Mouse (Mus musculus) liver, embryonic 14.5 days (tissue): Measurements from ENCODE around the gene Mlycd. TPM values are rescaled to one million over a fixed set of nuclear protein-coding genes. Genes with fewer than 3 reads are reported as not detected.
A peak's percentile ranks its signal among the peaks of the same experiment; 100 is the strongest.

ENCODE experiments used
- ATAC-seq: fragments of 200-750 bp; cut with Nextera tagmentation; 2 replicates; pipeline ENCODE4 v1.8.0; 2017; ENCODE audit warnings: moderate number of reproducible peaks, mild to moderate bottlenecking, moderate library complexity; ENCODE audit not compliant: insufficient read depth
- DNase-seq, 3 experiments: peaks; one replicate each; pipeline ENCODE4 v3.0.0-alpha.2; 2012 to 2013; ENCODE audit warnings: low read depth in 3 of 3, low spot score in 3 of 3
- H3K27ac ChIP-seq: fragments of 300-500 bp; sonication (generic); 2 replicates; pipeline ENCODE4 v1.5.1; 2014; ENCODE audit warnings: moderate library complexity, mild to moderate bottlenecking, control low read depth, inconsistent platforms
- H3K27me3 ChIP-seq: fragments of 300-500 bp; sonication (generic); 2 replicates; pipeline ENCODE4 v1.6.1; 2014; ENCODE audit warnings: mild to moderate bottlenecking, low read length, moderate library complexity; ENCODE audit not compliant: control insufficient read depth, insufficient read depth
- H3K36me3 ChIP-seq: fragments of 300-500 bp; sonication (generic); replicated peaks from 2 replicates; pipeline ENCODE4 v1.6.1; 2014; ENCODE audit warnings: low read depth; ENCODE audit not compliant: control insufficient read depth, insufficient read depth
- H3K4me1 ChIP-seq, 2 experiments: fragments of 200-500 bp in 1 of 2; fragments of 300-500 bp in 1 of 2; sonication (generic) in 1 of 2; replicated peaks; 2 replicates each; pipeline ENCODE4 v1.6.1; 2012 to 2014; ENCODE audit warnings: antibody characterized with exemption in 1 of 2, inconsistent platforms in 1 of 2, low read length in 1 of 2; ENCODE audit not compliant: control insufficient read depth in 2 of 2, insufficient read depth in 2 of 2
- H3K4me2 ChIP-seq: fragments of 300-500 bp; sonication (generic); 2 replicates; pipeline ENCODE4 v1.6.1; 2014; ENCODE audit warnings: low read depth, mild to moderate bottlenecking, control low read depth, moderate library complexity
- H3K4me3 ChIP-seq, 2 experiments: fragments of 200-500 bp in 1 of 2; fragments of 300-500 bp in 1 of 2; sonication (generic) in 1 of 2; 2 replicates each; pipeline ENCODE4 v1.5.1; 2012 to 2014; ENCODE audit warnings: low read depth in 2 of 2, low read length in 2 of 2, mild to moderate bottlenecking in 2 of 2, control low read depth in 1 of 2, inconsistent platforms in 1 of 2, moderate library complexity in 1 of 2; ENCODE audit not compliant: insufficient read depth in 1 of 2
- H3K9ac ChIP-seq: fragments of 300-500 bp; sonication (generic); replicated peaks from 2 replicates; pipeline ENCODE4 v1.6.1; 2014; ENCODE audit warnings: mild to moderate bottlenecking, control low read depth, moderate library complexity
- H3K9me3 ChIP-seq: fragments of 300-500 bp; sonication (generic); 2 replicates; pipeline ENCODE4 v1.6.1; 2016; ENCODE audit warnings: low read length, mixed read lengths; ENCODE audit not compliant: control insufficient read depth
- CTCF ChIP-seq: IDR thresholded peaks from 2 replicates; pipeline ENCODE4 v1.5.1; 2016; ENCODE audit warnings: antibody characterized with exemption, low read depth, control low read depth
- EP300 ChIP-seq: IDR thresholded peaks from 2 replicates; pipeline ENCODE4 v1.6.1; 2016; ENCODE audit warnings: antibody characterized with exemption, low read depth
- WGBS: fragments of 180-500 bp; shearing (Covaris S2); extraction: QIAGEN DNeasy Blood & Tissue Kit; methylation state at CpG from one replicate; pipeline ENCODE4 v1.1.7; 2014; ENCODE audit not compliant: insufficient replicate concordance; 5-methylcytosine and 5-hydroxymethylcytosine counted together
- polyA plus RNA-seq, 2 experiments: library from polyadenylated mRNA; depleted of rRNA in 1 of 2; stranded (reverse) in 1 of 2; unstranded in 1 of 2; fragments of >200 nt; fragmentation: Nextera tagmentation in 1 of 2; extraction: Ambion mirVana in 1 of 2; gene quantifications; 2 replicates each; pipeline versions ENCODE4 v1.2.1 to v1.2.3; 2012 to 2014

Mlycd gene
- polyA plus RNA-seq, 2 experiments = 6.0 to 8.1 TPM

DNA sequence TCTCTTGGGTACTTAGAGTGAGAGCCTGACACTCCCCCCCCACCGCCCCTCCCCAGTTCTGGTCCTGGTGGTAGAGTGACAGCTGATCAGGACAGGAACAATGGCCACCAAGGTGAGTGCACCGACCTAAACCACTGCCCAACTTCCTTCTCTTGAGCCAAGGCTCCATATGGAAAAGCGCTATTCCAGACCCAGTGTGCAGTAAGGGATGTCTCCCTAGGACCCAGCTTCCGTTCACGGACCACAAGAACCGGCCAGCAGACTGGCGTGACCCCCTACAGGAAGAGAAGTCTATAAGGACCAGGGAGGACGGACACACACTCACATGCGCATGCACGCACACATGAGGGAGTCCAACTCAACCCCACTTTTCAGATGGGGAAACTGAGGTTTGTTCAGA, 41.7 kb downstream of the Mlycd start:
- ATAC-seq (no peak; the same call in 1 of the 2 replicates), DNase-seq (no peak)
- no peaks in the 10 kb centered on the region for H3K36me3 ChIP-seq
- no peaks in the 10 kb centered on the region for H3K27me3 ChIP-seq
- H3K9me3 ChIP-seq = no peaks in the 10 kb centered on the region
- 56% methylated on average over 10 of the region's 10 CpGs for WGBS
- no peak overlapping the region for H3K9ac ChIP-seq
- H3K4me3 ChIP-seq = no peak overlapping the region
- H3K27ac ChIP-seq = no peak overlapping the region
- peaks cover 0 to 8% of the 10 kb centered on the region in 2 experiments; a peak in 2 of 4 replicates for H3K4me1 ChIP-seq
- TF ChIP-seq EP300 = no peak
- no peak for TF ChIP-seq CTCF
- H3K4me2 ChIP-seq = peak overlapping the region; percentile 39

DNA sequence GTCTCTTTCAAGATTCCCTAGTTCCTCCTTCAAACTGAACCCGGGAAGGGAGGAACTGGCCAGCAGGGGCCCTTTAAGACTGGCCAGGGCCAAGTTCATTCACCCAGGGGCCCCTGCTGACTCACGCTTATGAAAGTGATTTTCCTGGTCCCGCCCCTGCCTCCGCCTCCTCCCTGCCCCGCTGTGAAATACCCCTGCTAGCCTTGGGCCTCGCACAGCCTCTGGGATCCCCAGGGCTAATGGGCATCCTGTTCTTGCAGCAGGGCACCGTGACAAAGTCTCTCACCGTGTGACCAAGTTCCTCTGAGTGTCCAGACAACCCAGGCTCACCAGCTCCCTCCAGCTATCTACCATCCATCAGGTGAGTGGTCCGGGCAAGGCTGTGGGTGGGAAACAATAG, 42.3 kb downstream of the Mlycd start:
- no peaks in the 10 kb centered on the region for H3K27me3 ChIP-seq
- no peak for TF ChIP-seq CTCF
- TF ChIP-seq EP300 = no peak
- H3K4me1 ChIP-seq = peaks cover 0 to 8% of the 10 kb centered on the region in 2 experiments; a peak in 2 of 4 replicates
- 6% methylated on average over 9 of the region's 9 CpGs for WGBS
- H3K4me3 ChIP-seq = peak overlapping the region; percentile 50 to 58
- no peak overlapping the region for H3K9ac ChIP-seq
- peak overlapping the region; percentile 42; the same call in 1 of the 2 replicates for H3K4me2 ChIP-seq
- H3K27ac ChIP-seq = no peak overlapping the region
- no peaks in the 10 kb centered on the region for H3K9me3 ChIP-seq
- DNase-seq = no peak
- H3K36me3 ChIP-seq = no peaks in the 10 kb centered on the region
- ATAC-seq = peak; percentile 53

DNA sequence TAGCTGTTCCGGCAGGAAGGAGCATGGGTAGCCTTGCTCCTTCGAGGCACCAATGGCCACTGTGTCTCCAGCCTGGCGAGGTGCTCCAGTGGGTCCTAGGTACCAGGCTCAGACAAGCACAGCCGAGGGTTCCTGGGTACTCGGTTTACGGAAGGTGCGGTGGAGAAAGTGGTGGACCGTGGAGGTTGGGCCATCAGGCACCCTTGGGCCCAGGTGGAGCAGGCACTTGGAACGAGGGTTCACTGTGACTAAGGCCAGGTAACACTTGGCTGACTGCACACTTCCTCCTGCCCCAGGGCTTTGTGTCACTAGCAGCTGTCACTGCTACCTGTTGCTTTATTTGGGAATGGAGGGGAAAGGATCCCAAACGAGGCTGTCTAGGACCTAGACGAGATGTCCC, 42.8 kb downstream of the Mlycd start:
- Histone ChIP-seq H3K4me2 (peak overlapping the region; percentile 42), H3K4me3 (peak overlapping the region; percentile 50 to 58), H3K36me3 (no peaks in the 10 kb centered on the region), H3K27me3 (no peaks in the 10 kb centered on the region), H3K27ac (no peak overlapping the region), H3K9ac (no peak overlapping the region), H3K4me1 (peaks cover 0 to 8% of the 10 kb centered on the region in 2 experiments; a peak in 2 of 4 replicates), H3K9me3 (no peaks in the 10 kb centered on the region)
- 52% methylated on average over 11 of the region's 11 CpGs for WGBS
- no peak for DNase-seq
- no peak for ATAC-seq
- TF ChIP-seq EP300 = no peak
- no peak for TF ChIP-seq CTCF

DNA sequence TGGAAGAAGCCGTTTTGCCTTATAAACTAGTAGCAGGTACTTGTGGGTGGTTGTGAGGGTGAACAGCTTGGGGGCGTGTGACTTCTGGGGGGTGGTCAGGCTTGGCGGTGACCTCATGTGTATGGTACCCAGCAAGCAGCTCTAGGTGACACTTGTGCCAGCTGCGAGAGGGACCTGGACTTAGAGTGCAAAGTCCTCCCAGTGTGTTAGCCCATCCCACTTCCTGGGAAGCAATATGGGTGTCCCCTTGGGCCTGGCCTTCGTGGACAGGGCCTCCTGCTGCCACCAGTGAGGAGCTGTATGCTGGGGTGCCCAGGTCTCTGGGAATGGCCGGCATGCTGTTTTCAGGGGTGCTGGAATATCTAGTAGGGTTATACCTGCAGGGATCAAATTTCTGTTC, 44.2 kb downstream of the Mlycd start:
- no peaks in the 10 kb centered on the region; the same call in 1 of the 2 replicates for H3K36me3 ChIP-seq
- no peak overlapping the region for H3K9ac ChIP-seq
- peaks cover 0 to 8% of the 10 kb centered on the region in 2 experiments; a peak in 2 of 4 replicates for H3K4me1 ChIP-seq
- peak overlapping the region; percentile 34 to 50 for H3K4me3 ChIP-seq
- H3K27me3 ChIP-seq = no peaks in the 10 kb centered on the region
- no peak overlapping the region for H3K27ac ChIP-seq
- ATAC-seq (no peak), DNase-seq (no peak)
- TF ChIP-seq EP300 (no peak), CTCF (no peak)
- H3K4me2 ChIP-seq = peak overlapping the region; percentile 42
- WGBS = 53% methylated on average over 6 of the region's 6 CpGs
- H3K9me3 ChIP-seq = no peaks in the 10 kb centered on the region

DNA sequence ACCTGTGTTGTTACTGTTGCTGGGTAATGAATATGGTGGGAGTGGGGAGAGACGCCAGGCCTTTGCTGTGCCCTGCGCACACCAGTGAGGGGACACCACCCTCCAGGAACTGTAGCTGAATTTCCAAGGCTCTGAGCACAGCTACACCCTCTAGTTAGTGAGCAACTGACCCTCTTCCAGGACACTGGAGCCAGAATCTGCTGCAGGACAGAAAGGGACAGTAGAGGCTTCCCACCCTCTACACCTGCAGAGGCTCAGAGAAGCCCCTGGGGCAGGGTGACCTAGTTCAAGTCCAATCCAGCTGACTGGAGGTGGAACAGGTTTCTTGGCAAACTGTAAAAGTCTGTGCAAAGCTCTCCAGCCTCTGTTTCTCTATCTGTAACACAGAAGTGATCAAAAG, 44.7 kb downstream of the Mlycd start:
- H3K9ac ChIP-seq = no peak overlapping the region
- TF ChIP-seq CTCF = no peak
- TF ChIP-seq EP300 = no peak
- no peaks in the 10 kb centered on the region for H3K27me3 ChIP-seq
- H3K9me3 ChIP-seq = no peaks in the 10 kb centered on the region
- no peak for ATAC-seq
- 73% methylated on average over 2 of the region's 2 CpGs for WGBS
- no peaks in the 10 kb centered on the region; the same call in 1 of the 2 replicates for H3K36me3 ChIP-seq
- peak overlapping the region; percentile 13 to 50 for H3K4me3 ChIP-seq
- H3K27ac ChIP-seq = no peak overlapping the region
- peaks cover 0 to 6% of the 10 kb centered on the region in 2 experiments; a peak in 2 of 4 replicates for H3K4me1 ChIP-seq
- no peak for DNase-seq
- peak overlapping the region; percentile 42 for H3K4me2 ChIP-seq
